In the genomic region with DNA sequence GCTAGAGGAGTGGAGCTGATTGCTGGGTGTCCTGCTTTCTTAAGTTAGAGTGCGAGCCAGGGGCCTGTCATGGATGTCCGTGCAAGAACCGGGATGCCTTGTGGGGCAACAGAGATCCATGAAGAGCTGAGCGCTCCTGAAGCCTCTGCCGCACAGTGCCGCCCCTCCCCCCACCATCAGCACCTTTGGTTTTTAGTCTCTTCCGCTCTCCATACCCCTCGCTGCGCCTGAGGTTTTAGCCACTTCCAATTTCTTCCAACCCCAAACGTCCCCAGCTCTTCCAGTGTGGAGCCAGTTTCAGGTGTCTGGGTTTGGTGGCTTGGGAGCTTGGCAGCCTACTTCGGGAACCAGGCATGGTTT, we compare ENCODE assay signal across 8 mouse cellular contexts. TPM values are rescaled to one million over a fixed set of nuclear protein-coding genes. Genes with fewer than 3 reads are reported as not detected.
DNase-seq lines count a peak whose midpoint lies in the region; ATAC-seq lines count a peak whose summit lies in the region.

No protein-coding gene starts in this region.

- peak; percentile 24 for DNase-seq in left cerebral cortex, postnatal 4 days
- DNase-seq in left cerebral cortex, adult 11 months (ENCODE audit: low spot score): no peak
- DNase-seq in adrenal gland, postnatal 36 days: peak; percentile 44 to 79
- DNase-seq in kidney, postnatal 25 days: peak; percentile 49 to 53
- peak; percentile 26 for DNase-seq in mesoderm, embryonic 11.5 days (ENCODE audit: low read depth, low spot score)
- peak; percentile 47 for DNase-seq in splenic B cell, adult 2 months (ENCODE audit: low read depth, low spot score)
- DNase-seq in right cerebral cortex, postnatal 36 days (ENCODE audit: low spot score in 2 of 2): no peak

- no peaks in the 10 kb centered on the region for H3K36me3 ChIP-seq in heart, embryonic 14.5 days (ENCODE audit: control insufficient read depth, insufficient read depth, low read length)
- no peaks in the 10 kb centered on the region for H3K36me3 ChIP-seq in splenic B cell, adult 2 months (ENCODE audit: control insufficient read depth, insufficient read depth, low read length, poor library complexity, severe bottlenecking)

- peaks cover 7 to 18% of the 10 kb centered on the region in 2 experiments for H3K4me1 ChIP-seq in heart, embryonic 14.5 days (ENCODE audit: control insufficient read depth in 2 of 2, insufficient read depth in 2 of 2, low read length in 2 of 2)

- H3K4me3 ChIP-seq in heart, embryonic 14.5 days (ENCODE audit: control insufficient read depth in 1 of 2, insufficient read depth in 1 of 2, low read depth in 1 of 2, low read length in 2 of 2): peak overlapping the region; percentile 52 to 63

- 0% methylated on average over 11 of the region's 11 CpGs for WGBS in heart, embryonic 14.5 days

- H3K27me3 ChIP-seq in heart, embryonic 14.5 days (ENCODE audit: control insufficient read depth, insufficient read depth, low read length): peaks cover 7% of the 10 kb centered on the region; the same call in 1 of the 2 replicates
- H3K27me3 ChIP-seq in splenic B cell, adult 2 months (ENCODE audit: control insufficient read depth, insufficient read depth, low read length, poor library complexity, severe bottlenecking): no peaks in the 10 kb centered on the region

- peak overlapping the region; percentile 96 for H3K4me2 ChIP-seq in heart, embryonic 14.5 days (ENCODE audit: low read length)

- ATAC-seq in heart, embryonic 14.5 days (ENCODE audit: insufficient number of reproducible peaks, insufficient read depth, low FRiP score, low read depth): no peak

- H3K27ac ChIP-seq in heart, embryonic 14.5 days (replicated peaks in 1 of 2; ENCODE audit: control insufficient read depth in 1 of 2, insufficient read depth in 1 of 2, low read depth in 2 of 2, low read length in 2 of 2): no peak overlapping the region

- H3K9me3 ChIP-seq in heart, embryonic 14.5 days (ENCODE audit: control insufficient read depth, low read length): no peaks in the 10 kb centered on the region

- intact Hi-C loops in left cerebral cortex, postnatal 4 days (cut with DNase I): no loop called here

- H3K9ac ChIP-seq in heart, embryonic 14.5 days (ENCODE audit: low read length): peak overlapping the region; percentile 69

RNA-seq across cellular contexts. Expression of a gene that starts 0.9 kb away (rescaled TPM):
- 1 to 10 TPM in 1 of 2 experiments, under 1 TPM in 1; 0.76 to 1.2 TPM for total RNA-seq in left cerebral cortex, postnatal 4 days (2021)
- 1 to 10 TPM; 4.2 to 7.9 TPM for total RNA-seq in adrenal gland, postnatal 36 days (2021)
- 3.5 and 5.6 TPM in 2 replicates for polyA plus RNA-seq in heart, embryonic 14.5 days (2014; fragmentation: Nextera tagmentation; extraction: Ambion mirVana)

Comparison
In these comparisons a context has a peak if more than half of its experiments do, and no peak if none do; other contexts are left out.
1. DNase-seq: peak in left cerebral cortex, postnatal 4 days (single experiment), adrenal gland, postnatal 36 days (2 of 2), kidney, postnatal 25 days (2 of 2), mesoderm, embryonic 11.5 days (single experiment) and splenic B cell, adult 2 months (single experiment); none in left cerebral cortex, adult 11 months (single experiment) and right cerebral cortex, postnatal 36 days (0 of 2).